Mouse (Mus musculus): ENCODE data around the gene Deup1.

GRCm38 (mm10) chr9:15594148-15594547 lies 33.6 kb downstream of the Deup1 start:
- TF ChIP-seq ZNF384 (IDR thresholded peaks at IDR 0.05; ENCODE audit: low read depth, low read length) (no peak), HCFC1 (IDR thresholded peaks at IDR 0.05; ENCODE audit: borderline replicate concordance, insufficient read depth, low read length) (no peak)
